In the genomic region with DNA sequence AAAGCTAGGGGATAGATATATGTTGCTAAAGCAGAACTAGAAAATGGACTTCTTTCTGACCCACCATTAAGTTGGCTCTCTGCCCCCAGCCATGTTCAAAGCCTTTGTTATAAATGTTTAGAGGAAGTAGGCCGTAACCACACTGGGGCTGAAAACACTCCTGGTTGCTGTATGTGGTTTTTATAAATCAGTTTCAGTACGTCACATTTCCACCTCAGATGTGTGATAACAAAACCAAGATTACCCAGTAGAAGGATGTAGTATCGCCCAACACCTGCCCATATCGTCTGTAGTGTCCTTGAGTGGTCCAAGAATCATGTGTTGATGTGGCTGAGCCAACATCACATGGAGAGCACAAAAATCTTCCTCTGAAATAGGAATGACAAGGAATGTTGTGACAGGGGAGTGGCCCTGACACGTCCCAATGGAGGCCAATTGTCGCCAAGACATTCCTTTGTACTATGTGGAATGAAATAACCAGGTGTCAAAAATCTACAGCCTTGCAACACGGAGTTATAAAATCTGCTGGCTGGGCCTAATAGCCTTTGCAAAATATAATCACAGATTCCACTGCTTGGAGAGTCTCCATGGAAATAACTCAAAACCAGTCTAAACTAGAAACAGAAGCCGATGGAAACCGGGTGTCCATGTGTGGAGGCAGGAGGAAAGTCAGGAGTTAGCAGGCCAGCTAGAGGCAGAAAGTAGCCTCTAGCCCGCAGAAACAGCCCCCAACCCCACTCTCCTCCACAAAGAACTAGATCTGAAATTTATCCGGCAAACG, we compare ENCODE assay signal across 13 mouse cellular contexts. TPM values are rescaled to one million over a fixed set of nuclear protein-coding genes. Genes with fewer than 3 reads are reported as not detected.
DNase-seq lines count a peak whose midpoint lies in the region; ATAC-seq and TF ChIP-seq lines count a peak whose summit lies in the region.
"Had no signal": no experiment of that assay in that cellular context is flagged by ENCODE, and none has a peak within 500 bp of the region (broad histone marks: within the 10 kb centered on the region; RNA-seq: fewer than 3 reads in every experiment).

No protein-coding gene starts in this region.

- H3K27me3 ChIP-seq in intestine, embryonic 16.5 days (replicated peaks; ENCODE audit: control insufficient read depth, insufficient read depth, low read length): no peaks in the 10 kb centered on the region
- H3K27me3 ChIP-seq in intestine, postnatal 0 days (replicated peaks; ENCODE audit: control insufficient read depth, insufficient read depth, low read length): no peaks in the 10 kb centered on the region
- H3K27me3 ChIP-seq in embryonic facial prominence, embryonic 12.5 days: no peaks in the 10 kb centered on the region
- H3K27me3 ChIP-seq in hindbrain, embryonic 14.5 days (ENCODE audit: control insufficient read depth, insufficient read depth, low read length): no peaks in the 10 kb centered on the region
- H3K27me3 ChIP-seq: Patski had no signal

- H3K4me1 ChIP-seq in intestine, embryonic 16.5 days (ENCODE audit: control insufficient read depth, insufficient read depth, low read length): peaks cover 41% of the 10 kb centered on the region
- peaks cover 16% of the 10 kb centered on the region for H3K4me1 ChIP-seq in intestine, postnatal 0 days (replicated peaks; ENCODE audit: control insufficient read depth, insufficient read depth, low read length)
- H3K4me1 ChIP-seq in embryonic facial prominence, embryonic 12.5 days: peaks cover 4% of the 10 kb centered on the region; the same call in 1 of the 2 replicates
- no peaks in the 10 kb centered on the region for H3K4me1 ChIP-seq in hindbrain, embryonic 14.5 days (replicated peaks; ENCODE audit: control insufficient read depth, insufficient read depth, low read length)
- H3K4me1 ChIP-seq: forebrain, embryonic 10.5 days had no signal

- H3K9ac ChIP-seq in intestine, embryonic 16.5 days (ENCODE audit: low read depth, low read length): no peak overlapping the region
- H3K9ac ChIP-seq in intestine, postnatal 0 days (ENCODE audit: low read depth, low read length): no peak overlapping the region
- no peak overlapping the region for H3K9ac ChIP-seq in embryonic facial prominence, embryonic 12.5 days
- no peak overlapping the region for H3K9ac ChIP-seq in hindbrain, embryonic 14.5 days

- 60% methylated on average over 12 of the region's 12 CpGs for WGBS in intestine, embryonic 16.5 days
- WGBS in intestine, postnatal 0 days: 52% methylated on average over 12 of the region's 12 CpGs
- 55% methylated on average over 12 of the region's 12 CpGs for WGBS in embryonic facial prominence, embryonic 12.5 days
- WGBS in hindbrain, embryonic 14.5 days: 84% methylated on average over 12 of the region's 12 CpGs

- no peaks in the 10 kb centered on the region for H3K9me3 ChIP-seq in intestine, embryonic 16.5 days (ENCODE audit: control insufficient read depth, low read length)
- no peaks in the 10 kb centered on the region for H3K9me3 ChIP-seq in intestine, postnatal 0 days (ENCODE audit: control insufficient read depth)
- no peaks in the 10 kb centered on the region for H3K9me3 ChIP-seq in embryonic facial prominence, embryonic 12.5 days
- H3K9me3 ChIP-seq in hindbrain, embryonic 14.5 days (ENCODE audit: control insufficient read depth, low read length): no peaks in the 10 kb centered on the region
- H3K9me3 ChIP-seq: forebrain, embryonic 10.5 days had no signal

- TF ChIP-seq CTCF in intestine, postnatal 0 days (IDR thresholded peaks at IDR 0.05; ENCODE audit: low read depth): no peak

- ATAC-seq in intestine, embryonic 16.5 days: no peak
- no peak for ATAC-seq in intestine, postnatal 0 days
- ATAC-seq in CD4-positive, CD25-positive, alpha-beta regulatory T cell, adult 4 months: peak; percentile 60
- ATAC-seq in embryonic facial prominence, embryonic 12.5 days (ENCODE audit: insufficient number of reproducible peaks, insufficient read depth, low FRiP score, low TSS enrichment): no peak
- peak; percentile 48 for ATAC-seq in megakaryocyte progenitor cell, adult 5-6 weeks (replicated peaks; ENCODE audit: poor library complexity)
- ATAC-seq in hindbrain, embryonic 14.5 days (ENCODE audit: low FRiP score): no peak
- ATAC-seq: Patski had no signal

- no peak overlapping the region for H3K4me3 ChIP-seq in intestine, embryonic 16.5 days (ENCODE audit: low read length)
- no peak overlapping the region for H3K4me3 ChIP-seq in intestine, postnatal 0 days (ENCODE audit: low read depth, low read length)
- H3K4me3 ChIP-seq in embryonic facial prominence, embryonic 12.5 days: no peak overlapping the region
- H3K4me3 ChIP-seq in hindbrain, embryonic 14.5 days (replicated peaks; ENCODE audit: low read length): no peak overlapping the region
- H3K4me3 ChIP-seq: forebrain, embryonic 10.5 days had no signal

- DNase-seq in hindbrain, embryonic 14.5 days (ENCODE audit: low spot score): no peak
- no peak for DNase-seq in cerebellum, postnatal 14 days
- DNase-seq in retina, embryonic 14.5 days (ENCODE audit: low spot score): no peak
- DNase-seq: cerebellum, adult 11 months; heart, postnatal 4 days; thymus, adult 2 months had no signal

- peak overlapping the region; percentile 60 for H3K27ac ChIP-seq in intestine, embryonic 16.5 days (ENCODE audit: low read length)
- H3K27ac ChIP-seq in intestine, postnatal 0 days (ENCODE audit: low read depth, low read length): no peak overlapping the region
- peak overlapping the region; percentile 30; the same call in 1 of the 2 replicates for H3K27ac ChIP-seq in embryonic facial prominence, embryonic 12.5 days
- H3K27ac ChIP-seq in hindbrain, embryonic 14.5 days: no peak overlapping the region
- H3K27ac ChIP-seq: forebrain, embryonic 10.5 days had no signal

- no peak overlapping the region for H3K4me2 ChIP-seq in intestine, embryonic 16.5 days (ENCODE audit: low read depth, low read length)
- H3K4me2 ChIP-seq in intestine, postnatal 0 days (replicated peaks; ENCODE audit: low read depth): no peak overlapping the region
- no peak overlapping the region for H3K4me2 ChIP-seq in embryonic facial prominence, embryonic 12.5 days (replicated peaks)
- H3K4me2 ChIP-seq in hindbrain, embryonic 14.5 days (replicated peaks): no peak overlapping the region

- no peaks in the 10 kb centered on the region for H3K36me3 ChIP-seq in intestine, embryonic 16.5 days (ENCODE audit: control insufficient read depth, insufficient read depth, low read length)
- no peaks in the 10 kb centered on the region for H3K36me3 ChIP-seq in intestine, postnatal 0 days (ENCODE audit: control insufficient read depth, insufficient read depth)
- H3K36me3 ChIP-seq in embryonic facial prominence, embryonic 12.5 days: no peaks in the 10 kb centered on the region
- H3K36me3 ChIP-seq in hindbrain, embryonic 14.5 days (replicated peaks; ENCODE audit: control insufficient read depth, insufficient read depth): no peaks in the 10 kb centered on the region
- H3K36me3 ChIP-seq: forebrain, embryonic 10.5 days had no signal

RNA-seq across cellular contexts. Expression of a gene that starts 36.6 kb away (rescaled TPM):
- 52.6 and 61.6 TPM in 2 replicates for polyA plus RNA-seq in intestine, embryonic 16.5 days (2015; fragmentation: Nextera tagmentation; extraction: Ambion mirVana)
- polyA plus RNA-seq in intestine, postnatal 0 days (2015; fragmentation: Nextera tagmentation; extraction: Ambion mirVana): 91.4 and 95.4 TPM in 2 replicates
- polyA plus RNA-seq in CD4-positive, CD25-positive, alpha-beta regulatory T cell, adult 4 months (2017; shearing (Covaris generic)): 1 to 10 TPM; 4.3 to 4.9 TPM
- 31.7 and 33.3 TPM in 2 replicates for polyA plus RNA-seq in embryonic facial prominence, embryonic 12.5 days (2016; fragmentation: Nextera tagmentation; extraction: Ambion mirVana)
- total RNA-seq in megakaryocyte progenitor cell, adult 5-6 weeks (2015): 50.4 and 52.7 TPM in 2 replicates
- total RNA-seq in megakaryocyte progenitor cell, adult 5-6 weeks (2017): 31.3 and 35.4 TPM in 2 replicates
- polyA plus RNA-seq in hindbrain, embryonic 14.5 days (2014; fragmentation: Nextera tagmentation; extraction: Ambion mirVana): 9.4 and 10.8 TPM in 2 replicates

Comparison
In these comparisons a context has a peak if more than half of its experiments do, and no peak if none do; other contexts are left out.
1. H3K27ac ChIP-seq: peak in intestine, embryonic 16.5 days (single experiment) and embryonic facial prominence, embryonic 12.5 days (single experiment); none in intestine, postnatal 0 days (single experiment) and hindbrain, embryonic 14.5 days (single experiment).
2. ATAC-seq: peak in CD4-positive, CD25-positive, alpha-beta regulatory T cell, adult 4 months (single experiment) and megakaryocyte progenitor cell, adult 5-6 weeks (single experiment); none in intestine, embryonic 16.5 days (single experiment), intestine, postnatal 0 days (single experiment), embryonic facial prominence, embryonic 12.5 days (single experiment) and hindbrain, embryonic 14.5 days (single experiment).